Mouse (Mus musculus): ENCODE results near the gene Nudt19. TPM values are rescaled to one million over a fixed set of nuclear protein-coding genes. Genes with fewer than 3 reads are reported as not detected.
"Not testable (repeated sequence)": the region's sequence is repeated elsewhere in the genome, so short reads cannot be mapped to it uniquely, and the experiment has no call there.

Gene Nudt19
- total RNA-seq (2021): 10 to 100 TPM; 74.6 to 83.4 TPM

DNA sequence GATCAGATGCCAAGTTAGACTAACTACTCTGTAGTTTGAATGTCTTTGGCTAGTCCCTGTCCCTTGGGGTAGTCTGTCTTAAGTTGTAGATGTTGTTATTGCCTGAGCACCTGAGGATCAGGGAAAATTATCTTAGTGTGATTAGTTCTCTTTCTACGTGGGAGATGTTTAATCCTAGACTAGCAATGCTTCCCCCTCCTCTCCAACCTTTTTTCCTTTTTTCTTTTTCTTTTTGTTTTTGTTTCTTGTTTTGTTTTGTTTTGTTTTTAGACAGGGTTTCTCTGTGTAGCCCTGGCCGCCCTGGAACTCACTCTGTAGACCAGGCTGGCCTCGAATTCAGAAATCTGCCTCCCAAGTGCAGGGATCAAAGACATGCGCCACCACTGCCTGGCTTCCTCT lies at the start of gene Nudt19:
Gene Nudt19 (minus strand): TSS at position 100 of the 399 bp plus-strand sequence.
- DNase-seq: no peak
- intact Hi-C loops (cut with DNase I): no loop called here

DNA sequence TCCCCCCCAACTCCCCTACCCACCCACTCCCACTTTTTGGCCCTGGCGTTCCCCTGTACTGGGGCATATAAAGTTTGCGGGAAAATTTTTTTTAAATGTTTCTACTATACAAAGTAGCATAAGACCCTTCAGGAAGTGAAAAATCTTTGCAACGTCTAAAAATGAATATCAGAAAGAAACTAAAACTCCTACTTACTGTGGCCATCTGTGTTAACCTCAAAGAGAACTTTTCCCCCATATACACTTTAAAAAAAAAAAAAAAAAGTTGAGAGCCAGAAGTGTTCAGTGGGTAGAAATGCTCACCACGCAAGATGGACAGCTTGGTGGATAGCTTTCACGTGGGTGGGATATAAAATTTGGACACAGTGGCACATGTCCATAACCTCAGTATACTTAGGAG lies 46.7 kb upstream of the Nudt19 start:
- intact Hi-C loops (cut with DNase I): no loop called here

GRCm38 (mm10) chr7:35601106-35601505 lies 45.0 kb upstream of the Nudt19 start:
- intact Hi-C loops (cut with DNase I): no loop called here
- no peak for DNase-seq

More for the DNA sequence above, 46.7 kb upstream of the Nudt19 start:
- no peak for DNase-seq

DNA sequence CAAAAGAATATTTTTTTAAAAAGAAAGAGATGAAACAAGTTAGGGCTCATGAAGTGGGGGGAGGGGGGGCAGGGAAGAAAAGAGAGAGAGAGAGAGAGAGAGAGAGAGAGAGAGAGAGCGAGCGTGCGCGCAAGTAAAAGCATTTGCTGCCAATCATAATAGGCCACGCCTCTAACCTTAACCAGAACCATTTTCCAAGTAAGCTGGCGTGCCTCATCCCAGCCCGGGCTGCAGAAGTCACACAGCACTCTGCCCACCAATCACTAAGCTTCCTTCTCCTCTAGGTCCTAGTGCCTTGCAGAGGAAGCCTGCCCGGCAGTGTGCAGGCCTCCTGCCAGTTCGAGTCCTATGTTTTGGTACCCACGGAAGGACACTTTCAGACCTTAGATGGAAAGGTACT lies 43.9 kb upstream of the Nudt19 start:
- intact Hi-C loops (cut with DNase I): no loop called here

DNA sequence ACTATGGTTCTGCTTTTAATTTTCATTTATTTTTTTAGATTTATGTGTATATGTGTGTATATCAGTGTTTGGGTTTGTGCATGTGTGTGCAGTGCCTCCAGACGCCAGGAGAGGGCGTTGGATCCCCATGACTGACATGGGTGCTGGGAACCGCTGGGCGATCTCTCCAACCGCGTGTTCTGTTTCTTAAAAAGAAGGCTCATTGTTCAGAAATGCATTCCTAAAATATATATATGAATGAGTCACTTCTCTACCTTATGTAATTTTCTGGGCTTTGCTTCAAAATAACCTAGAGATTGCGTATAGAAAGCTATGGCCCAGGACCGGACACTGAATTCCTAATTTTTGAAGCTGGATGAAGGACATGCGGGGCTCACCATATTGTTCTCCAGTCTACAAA lies 43.4 kb upstream of the Nudt19 start:
- intact Hi-C loops (cut with DNase I): no loop called here
- DNase-seq: no peak

More for the DNA sequence above, 43.9 kb upstream of the Nudt19 start:
- no peak for DNase-seq

GRCm38 (mm10) chr7:35594311-35594710 lies 38.2 kb upstream of the Nudt19 start:
- DNase-seq: no peak
- intact Hi-C loops (cut with DNase I): no loop called here

DNA sequence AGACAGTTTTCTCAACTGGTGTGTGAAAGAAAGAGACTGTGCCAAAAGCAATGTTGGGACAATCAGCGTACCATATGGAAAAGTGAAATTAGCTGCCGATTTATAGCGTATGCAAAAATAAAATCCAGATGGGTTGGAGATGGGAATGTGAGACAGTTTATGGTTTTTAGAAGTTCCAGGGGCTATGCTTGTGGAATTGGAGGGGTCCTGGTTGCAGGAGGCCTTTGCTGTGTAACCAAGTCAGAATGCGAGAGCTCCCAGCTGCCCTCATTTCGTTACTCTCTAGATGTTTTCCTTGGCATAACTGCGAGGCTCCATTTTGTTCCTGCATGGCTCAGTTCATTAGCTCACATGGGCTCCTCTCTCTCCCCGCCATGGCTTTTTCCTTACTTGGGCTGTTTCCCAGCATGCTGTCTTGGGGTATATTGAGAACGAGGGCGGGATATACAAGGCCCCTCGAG lies 34.7 kb upstream of the Nudt19 start:
- peak; percentile 36 to 41 for DNase-seq
- intact Hi-C loops (cut with DNase I): no loop called here

DNA sequence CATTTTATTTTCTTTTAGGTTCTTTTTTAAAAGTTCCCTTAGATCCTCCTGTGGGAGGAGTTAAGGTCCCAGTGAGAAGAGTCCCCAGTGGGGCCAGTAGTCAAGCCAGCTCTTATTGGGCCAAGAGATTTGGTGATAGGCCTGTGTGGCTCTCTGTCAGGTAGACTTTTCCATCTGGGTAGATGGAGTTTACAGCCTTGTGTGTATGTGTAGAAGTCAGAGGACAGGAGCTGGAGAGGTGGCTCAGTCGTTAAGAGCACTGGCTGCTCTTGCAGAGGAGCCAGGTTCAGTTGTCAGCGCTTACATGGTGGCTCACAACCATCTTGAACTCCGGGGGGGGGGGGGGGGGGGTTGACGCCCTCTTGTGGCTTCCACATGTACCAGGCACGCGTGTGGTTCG lies 33.4 kb upstream of the Nudt19 start:
- no peak for DNase-seq
- intact Hi-C loops (cut with DNase I): no loop called here

DNA sequence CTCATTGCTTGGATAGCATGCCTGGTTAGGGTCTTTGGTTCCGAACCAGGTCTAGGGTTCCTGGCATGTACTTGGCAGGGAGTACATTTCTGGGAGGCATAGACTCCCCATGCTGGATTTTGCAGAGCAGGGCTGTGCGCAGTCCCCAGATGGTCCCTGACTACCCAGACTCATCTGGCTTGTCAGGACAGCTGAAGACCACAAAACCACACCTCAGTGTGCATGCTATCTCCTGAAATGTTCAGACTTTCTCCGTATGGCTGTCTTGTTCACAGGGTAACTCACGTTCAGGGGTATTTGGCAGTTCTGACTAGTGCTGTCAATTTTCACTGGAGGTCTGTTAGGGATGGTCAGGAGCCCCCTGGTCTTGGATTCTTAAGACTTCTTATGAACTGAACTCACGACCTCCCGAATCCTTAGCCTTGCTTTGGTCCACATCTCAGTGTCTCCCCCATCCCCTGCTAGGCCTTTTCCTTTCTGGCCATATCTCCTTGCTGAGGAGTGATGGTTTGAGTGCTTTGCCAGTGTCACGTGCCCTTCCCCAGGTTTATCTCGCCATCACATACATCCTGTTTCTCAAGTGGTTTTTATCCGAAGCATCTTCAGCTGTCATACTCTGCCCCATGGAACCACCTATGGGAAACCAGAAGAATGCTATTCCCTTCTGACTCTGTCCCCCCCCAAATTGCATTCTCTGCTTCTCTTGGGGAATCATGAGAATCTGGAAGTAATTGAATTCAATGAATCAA lies 32.8 kb upstream of the Nudt19 start:
- intact Hi-C loops (cut with DNase I): no loop called here
- DNase-seq: no peak

DNA sequence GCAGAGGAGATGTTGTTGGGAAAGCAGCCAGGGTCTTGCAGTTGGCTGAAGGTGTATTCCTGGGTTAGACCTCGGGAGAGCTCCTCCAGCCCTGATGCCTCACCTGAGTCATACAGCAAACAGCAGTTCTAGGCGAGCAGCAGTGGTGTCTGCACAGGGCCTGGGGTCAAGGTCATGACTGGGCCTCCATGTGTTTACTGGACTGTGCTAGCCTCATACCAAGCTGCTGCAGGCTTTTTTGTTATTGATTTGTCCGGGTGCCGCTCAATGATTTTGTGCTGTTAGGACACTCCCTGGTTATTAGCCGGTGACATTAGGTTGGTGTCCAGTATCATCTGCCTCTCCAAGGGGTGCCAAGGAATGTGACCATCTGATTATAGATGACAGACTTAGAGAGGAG lies 31.6 kb upstream of the Nudt19 start:
- intact Hi-C loops (cut with DNase I): no loop called here
- DNase-seq: no peak

DNA sequence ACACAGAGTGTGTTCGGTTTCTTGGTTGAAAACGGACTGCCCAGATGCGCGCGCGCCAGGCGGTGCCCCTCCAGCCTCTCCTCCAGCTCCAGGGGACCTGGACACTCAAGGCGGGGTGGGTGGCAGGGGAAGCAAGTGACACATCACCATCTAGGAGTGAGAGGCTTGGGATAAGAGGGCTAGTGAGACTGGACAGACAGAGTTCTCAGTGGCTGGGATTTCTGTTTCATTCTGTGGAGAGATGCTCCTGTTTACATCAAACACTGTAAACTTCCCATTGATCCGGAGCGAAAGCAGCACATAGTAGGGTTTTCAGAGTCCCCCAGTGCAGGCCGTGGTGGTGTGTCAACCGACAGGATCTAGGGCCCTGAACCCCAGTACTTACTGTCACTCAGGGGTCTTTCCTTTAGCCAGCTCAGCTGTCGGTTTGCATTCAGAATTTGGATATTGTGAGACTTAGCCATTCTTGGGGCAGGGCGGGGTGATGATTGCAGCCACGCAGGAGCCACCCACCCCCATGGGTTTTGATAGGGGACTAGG lies 30.9 kb upstream of the Nudt19 start:
- DNase-seq: peak in 1 of 2 experiments; percentile 3
- intact Hi-C loops (cut with DNase I): no loop called here

DNA sequence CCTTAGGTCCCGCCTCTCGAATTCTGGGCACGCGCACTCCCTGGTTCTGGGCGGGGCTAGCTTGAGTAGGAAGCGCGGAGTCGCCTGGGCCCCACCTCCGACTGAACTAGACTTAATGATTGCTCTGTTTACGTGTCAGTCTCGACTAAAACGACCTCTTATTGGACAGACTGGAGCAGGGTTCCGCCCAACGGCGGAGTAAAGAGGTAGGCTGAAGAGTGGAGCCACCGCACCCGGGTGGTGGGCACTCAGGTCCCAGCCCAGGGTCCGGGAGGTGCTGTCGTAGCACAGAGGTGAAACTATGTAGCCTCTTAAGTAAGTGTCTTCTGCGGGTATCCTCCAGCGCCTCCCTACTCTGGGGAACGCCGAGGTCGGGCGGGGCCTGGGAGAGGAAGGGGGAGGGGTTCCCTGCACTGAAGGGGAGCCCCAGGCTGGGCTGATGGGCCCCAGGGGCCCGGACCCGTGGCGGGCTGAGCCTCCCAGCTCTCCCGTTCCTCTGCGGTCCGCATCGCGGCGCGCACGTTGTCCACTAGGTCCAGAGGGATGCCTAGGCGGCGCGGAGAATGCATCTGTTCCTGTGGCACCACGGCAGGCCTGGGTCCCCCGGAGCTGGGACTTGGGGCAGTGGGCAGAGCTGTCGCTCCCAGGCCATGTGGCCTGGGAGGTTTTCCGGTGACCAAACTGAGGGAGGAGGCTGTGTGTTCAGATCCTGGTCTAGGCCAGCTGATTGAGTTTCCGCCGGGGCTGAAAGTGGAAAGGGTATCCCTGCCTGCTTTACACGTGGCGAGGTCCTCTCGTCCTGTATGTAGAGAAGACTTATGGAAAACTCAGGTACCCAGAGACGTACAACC lies 30.2 kb upstream of the Nudt19 start, which contains the start of gene Ankrd27:
Gene Ankrd27 (plus strand): TSS at position 190 of the 851 bp plus-strand sequence.
- intact Hi-C loops (cut with DNase I): no loop called here
- DNase-seq: peak; percentile 97 to 98

DNA sequence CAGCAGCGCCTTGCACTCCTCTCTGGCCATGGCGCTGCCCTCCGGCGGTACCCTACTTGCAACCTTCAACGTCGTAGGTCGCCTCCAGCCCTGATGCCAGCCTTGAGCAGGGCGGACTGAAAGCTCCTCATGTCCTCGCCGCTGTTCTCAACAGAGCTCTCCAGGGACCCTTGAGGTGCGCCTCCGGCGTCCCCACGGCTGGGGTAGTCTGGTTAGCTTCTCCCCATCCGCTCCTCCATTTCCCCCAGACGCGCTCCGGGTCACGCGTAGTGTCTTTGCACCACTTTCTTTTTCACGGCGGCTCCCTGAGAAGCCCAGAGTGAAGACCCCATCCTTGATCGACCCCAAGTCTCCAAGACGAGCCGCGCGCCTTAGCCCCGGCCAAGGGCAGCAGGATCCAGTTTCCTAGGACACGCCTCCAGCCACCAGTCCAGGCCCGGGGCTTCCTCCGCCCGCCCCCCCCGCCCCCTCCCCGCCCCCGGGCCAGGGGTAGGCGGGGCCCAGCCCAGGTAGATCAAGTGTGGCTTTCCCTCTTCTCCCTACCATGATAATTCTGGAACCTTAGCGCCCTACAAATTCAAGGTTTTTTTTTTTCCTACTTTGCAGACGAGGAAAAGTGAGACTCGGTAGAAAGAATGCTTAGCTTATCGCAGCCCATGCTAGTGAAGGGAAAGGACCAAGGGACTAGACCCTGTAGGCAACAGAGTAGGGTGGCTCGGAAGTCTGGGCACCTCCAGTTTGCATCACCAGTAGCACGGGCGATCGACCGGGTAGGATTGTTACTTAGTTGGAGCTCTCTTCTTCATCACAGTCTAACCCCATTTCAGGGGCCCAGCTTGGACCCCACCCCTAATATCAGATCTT lies 29.3 kb upstream of the Nudt19 start, which contains the start of gene Rgs9bp:
Gene Rgs9bp (minus strand): TSS at position 392 of the 864 bp plus-strand sequence.
- peak; percentile 46 to 47 for DNase-seq
- intact Hi-C loops (cut with DNase I): no loop called here

GRCm38 (mm10) chr7:35584786-35585190 lies 28.7 kb upstream of the Nudt19 start:
- intact Hi-C loops (cut with DNase I): no loop called here
- peak; percentile 38 to 47 for DNase-seq

DNA sequence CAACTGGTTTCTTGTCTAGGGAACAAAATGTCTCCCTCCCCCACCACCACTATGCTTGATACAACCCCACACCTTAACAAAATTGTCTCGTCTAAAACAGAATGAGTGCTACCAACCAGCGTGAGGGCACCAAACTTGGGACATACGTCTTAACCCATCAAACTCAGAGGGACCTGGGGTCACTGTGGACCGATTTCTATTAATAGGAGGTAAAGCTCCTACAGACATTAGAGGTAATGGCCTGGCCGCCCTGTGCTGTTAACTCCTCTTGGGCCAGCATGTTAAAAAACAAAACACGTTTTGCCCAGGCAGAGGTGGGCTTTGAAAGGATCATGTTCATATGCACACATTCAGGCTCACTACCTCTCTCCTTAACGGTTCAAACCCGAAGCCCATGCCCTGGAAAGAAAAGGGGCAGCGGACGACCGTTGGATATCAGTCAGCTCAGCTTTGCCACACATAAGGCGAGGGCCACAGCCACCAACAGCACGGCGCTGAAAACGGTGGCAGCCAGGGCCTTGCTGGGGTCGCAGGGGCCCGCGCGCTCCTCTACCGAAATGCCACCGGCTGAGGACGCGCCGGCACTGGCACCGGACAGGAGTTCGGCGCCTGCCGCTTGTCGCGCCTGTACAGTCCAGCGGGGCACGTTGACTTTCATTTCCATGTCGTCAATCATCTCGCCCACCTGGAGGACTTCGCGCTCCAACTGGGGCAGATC lies 28.1 kb upstream of the Nudt19 start:
- peak in 1 of 2 experiments; percentile 12 for DNase-seq
- intact Hi-C loops (cut with DNase I): no loop called here

DNA sequence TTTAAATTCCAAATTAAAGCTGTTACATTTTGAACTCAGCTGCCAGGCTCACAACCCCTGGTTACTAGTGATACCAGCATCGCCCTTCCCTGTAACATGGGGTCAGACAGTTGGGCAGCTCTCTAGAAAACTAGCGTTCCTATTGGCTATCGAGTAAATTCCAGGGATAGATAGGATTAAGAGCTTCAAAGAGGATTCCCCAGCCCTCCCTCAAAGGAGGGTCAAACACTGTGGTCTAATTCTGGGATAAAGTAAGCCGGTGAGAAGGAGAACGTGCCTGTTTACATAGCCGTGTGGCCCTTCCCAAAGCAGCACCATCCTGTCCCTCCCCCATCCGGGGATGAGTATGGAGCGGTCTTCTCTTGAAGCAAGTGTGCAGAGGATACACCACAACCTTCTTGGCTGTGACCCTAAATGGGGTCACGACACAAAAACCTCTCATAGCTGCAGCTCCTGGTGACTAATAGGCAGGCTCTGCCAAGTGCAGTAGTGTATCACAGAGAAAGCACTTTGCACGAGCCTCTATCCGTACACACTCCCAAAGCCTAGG lies 27.4 kb upstream of the Nudt19 start:
- intact Hi-C loops (cut with DNase I): no loop called here

GRCm38 (mm10) chr7:35582719-35583118 lies 26.6 kb upstream of the Nudt19 start:
- intact Hi-C loops (cut with DNase I): no loop called here
- no peak for DNase-seq

More for the DNA sequence above, 27.4 kb upstream of the Nudt19 start:
- no peak for DNase-seq

DNA sequence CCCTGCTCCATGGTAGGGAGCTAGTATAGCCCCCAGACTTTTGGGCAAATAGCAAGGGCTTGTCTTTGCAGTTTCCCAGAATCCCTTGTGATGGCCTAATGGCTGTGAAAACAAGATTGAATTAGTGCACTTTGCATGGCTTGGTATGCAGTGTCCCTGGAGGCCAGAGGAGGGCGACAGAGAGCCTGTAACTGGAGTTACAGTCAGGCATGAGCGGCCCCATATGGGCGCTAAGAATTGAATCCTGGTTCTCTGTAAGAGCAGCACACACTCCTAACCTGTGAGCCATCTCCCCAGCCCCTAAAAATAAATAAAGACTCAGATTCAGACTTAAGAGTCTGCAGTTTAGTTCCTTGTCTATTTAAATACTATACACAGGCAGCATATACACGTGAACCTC lies 23.7 kb upstream of the Nudt19 start:
- intact Hi-C loops (cut with DNase I): no loop called here
- DNase-seq: peak; percentile 13 to 59

DNA sequence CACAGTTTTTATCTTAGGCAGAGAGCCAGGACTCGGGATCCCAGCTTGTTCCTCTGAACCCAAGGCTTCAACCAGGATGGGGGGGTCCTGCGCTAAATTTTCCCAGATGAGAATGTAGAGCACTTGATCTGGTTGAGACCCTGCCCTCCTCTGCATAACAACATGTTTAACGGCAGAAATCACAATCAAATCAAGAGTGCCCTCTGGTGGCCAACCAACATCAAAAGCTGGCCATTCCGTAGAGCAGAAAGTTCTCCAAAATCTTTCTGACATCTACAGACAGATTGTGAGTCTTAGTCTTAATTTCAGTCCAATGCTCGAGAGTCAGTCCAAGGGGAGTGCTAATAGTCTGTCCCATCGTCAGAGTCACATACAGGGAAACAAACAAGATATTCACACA lies 14.8 kb upstream of the Nudt19 start:
- intact Hi-C loops (cut with DNase I): loop anchor here (2.0 kb wide), 1 partner anchor 16 kb away; no protein-coding TSS in a partner anchor
- DNase-seq: not testable (repeated sequence)

All from heart, postnatal 10 days (tissue).